Mouse (Mus musculus): ENCODE data around the gene Fpgs. TPM values are rescaled to one million over a fixed set of nuclear protein-coding genes. Genes with fewer than 3 reads are reported as not detected.

The Fpgs gene
- 14.5 and 15.3 TPM in 2 replicates for polyA plus RNA-seq (2014; fragmentation: Nextera tagmentation; extraction: Ambion mirVana)

DNA sequence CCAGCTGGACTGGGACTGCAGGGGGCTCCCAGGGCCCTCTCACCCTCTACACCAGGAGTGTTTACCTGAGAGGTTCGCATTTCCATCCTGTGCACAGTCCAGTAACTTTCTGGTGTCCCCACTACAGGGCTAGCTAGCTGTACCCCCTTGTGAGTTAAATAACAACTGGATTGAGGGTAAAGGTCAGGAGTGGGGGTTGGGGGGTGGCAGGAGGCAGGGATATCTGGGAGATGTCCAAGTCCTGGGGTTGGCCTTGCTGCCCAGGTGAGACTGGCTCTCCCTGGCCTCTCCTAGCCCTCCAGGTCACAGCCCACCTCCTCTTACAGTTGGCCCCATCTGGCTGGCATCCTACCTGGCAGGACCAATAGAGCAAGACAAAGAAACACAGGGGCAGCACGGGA lies at the start of gene Fpgs:
Gene Fpgs, minus strand, starts transcription at position 125 of the 401 bp plus-strand sequence.
- no peak within 1 kb of the TSS for H3K4me2 ChIP-seq
- peaks cover 37% of the 10 kb centered on the region for H3K36me3 ChIP-seq (ENCODE audit: control insufficient read depth, insufficient read depth, low read length)
- no peak within 1 kb of the TSS for H3K4me3 ChIP-seq (ENCODE audit: low read depth, low read length)
- H3K27ac ChIP-seq (ENCODE audit: low read depth, low read length) = no peak within 1 kb of the TSS
- no peak within 1 kb of the TSS for H3K9ac ChIP-seq (ENCODE audit: low read depth, low read length)
- WGBS (ENCODE audit: insufficient replicate concordance) = 83% methylated on average over 2 of the region's 2 CpGs
- ATAC-seq (replicated peaks; ENCODE audit: insufficient number of reproducible peaks, low FRiP score, low TSS enrichment) = no peak
- no peaks in the 10 kb centered on the region; the same call in 1 of the 2 replicates for H3K4me1 ChIP-seq (ENCODE audit: control insufficient read depth, insufficient read depth, low read length)
- H3K27me3 ChIP-seq (ENCODE audit: control insufficient read depth, insufficient read depth, low read length) = no peaks in the 10 kb centered on the region
- H3K9me3 ChIP-seq (replicated peaks; ENCODE audit: control insufficient read depth, low read length) = no peaks in the 10 kb centered on the region

DNA sequence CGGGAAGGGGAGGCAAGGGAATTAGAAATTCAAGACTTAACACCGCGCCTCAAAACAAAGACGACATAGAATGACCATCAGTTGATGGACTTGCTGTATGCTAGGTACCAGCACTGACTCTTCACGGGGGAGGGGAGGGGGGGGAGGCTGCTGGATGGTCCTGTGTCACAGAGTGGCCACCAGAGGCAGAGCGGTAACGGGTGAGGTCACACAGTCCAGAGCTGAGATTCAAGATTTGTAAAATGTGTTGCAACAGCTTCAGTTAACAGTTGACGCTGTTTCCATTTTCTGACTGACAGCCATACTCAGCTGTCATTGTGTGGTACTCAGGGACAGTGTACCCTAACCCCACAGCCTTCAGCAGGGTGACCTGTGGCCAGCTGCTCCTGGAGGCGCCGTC lies 48.2 kb upstream of the Fpgs start:
- 71% methylated on average over 10 of the region's 10 CpGs for WGBS (ENCODE audit: insufficient replicate concordance)
- Histone ChIP-seq H3K4me3 (ENCODE audit: low read depth, low read length) (no peak overlapping the region), H3K4me1 (ENCODE audit: control insufficient read depth, insufficient read depth, low read length) (peaks cover 5% of the 10 kb centered on the region), H3K27me3 (ENCODE audit: control insufficient read depth, insufficient read depth, low read length) (no peaks in the 10 kb centered on the region), H3K36me3 (ENCODE audit: control insufficient read depth, insufficient read depth, low read length) (peaks cover 4% of the 10 kb centered on the region; the same call in 1 of the 2 replicates), H3K9ac (ENCODE audit: low read depth, low read length) (no peak overlapping the region), H3K27ac (ENCODE audit: low read depth, low read length) (no peak overlapping the region), H3K4me2 (peak overlapping the region; percentile 63; the same call in 1 of the 2 replicates), H3K9me3 (replicated peaks; ENCODE audit: control insufficient read depth, low read length) (no peaks in the 10 kb centered on the region)
- no peak for ATAC-seq (replicated peaks; ENCODE audit: insufficient number of reproducible peaks, low FRiP score, low TSS enrichment)

DNA sequence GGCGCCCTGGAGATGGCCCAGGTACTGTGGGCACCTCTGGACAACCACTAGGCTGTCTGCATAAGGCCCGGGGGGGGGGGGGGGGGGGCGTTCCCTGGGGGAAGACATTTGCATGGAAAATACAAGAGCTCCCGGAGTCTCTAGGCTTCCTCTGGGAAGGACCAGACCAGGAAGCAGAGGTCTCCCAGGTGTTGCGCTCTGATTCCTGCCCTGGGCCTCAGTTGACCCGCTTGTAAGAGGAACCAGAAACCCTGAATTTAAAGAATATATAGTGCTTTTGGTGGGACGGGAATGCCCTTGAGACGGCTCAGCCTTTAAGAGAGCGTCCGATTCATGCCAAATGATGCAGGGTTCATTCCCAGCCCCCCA lies 47.7 kb upstream of the Fpgs start:
- Histone ChIP-seq H3K4me2 (peak overlapping the region; percentile 63), H3K4me3 (ENCODE audit: low read depth, low read length) (peak overlapping the region; percentile 42), H3K27ac (ENCODE audit: low read depth, low read length) (0 out of 2 replicates have a peak overlapping the region, but pooled peaks have one; percentile 15), H3K36me3 (ENCODE audit: control insufficient read depth, insufficient read depth, low read length) (peaks cover 4% of the 10 kb centered on the region; the same call in 1 of the 2 replicates), H3K9ac (ENCODE audit: low read depth, low read length) (peak overlapping the region; percentile 63), H3K9me3 (replicated peaks; ENCODE audit: control insufficient read depth, low read length) (no peaks in the 10 kb centered on the region), H3K27me3 (ENCODE audit: control insufficient read depth, insufficient read depth, low read length) (no peaks in the 10 kb centered on the region), H3K4me1 (ENCODE audit: control insufficient read depth, insufficient read depth, low read length) (peaks cover 5% of the 10 kb centered on the region)
- ATAC-seq (replicated peaks; ENCODE audit: insufficient number of reproducible peaks, low FRiP score, low TSS enrichment) = no peak
- 43% methylated on average over 8 of the region's 10 CpGs for WGBS (ENCODE audit: insufficient replicate concordance)

DNA sequence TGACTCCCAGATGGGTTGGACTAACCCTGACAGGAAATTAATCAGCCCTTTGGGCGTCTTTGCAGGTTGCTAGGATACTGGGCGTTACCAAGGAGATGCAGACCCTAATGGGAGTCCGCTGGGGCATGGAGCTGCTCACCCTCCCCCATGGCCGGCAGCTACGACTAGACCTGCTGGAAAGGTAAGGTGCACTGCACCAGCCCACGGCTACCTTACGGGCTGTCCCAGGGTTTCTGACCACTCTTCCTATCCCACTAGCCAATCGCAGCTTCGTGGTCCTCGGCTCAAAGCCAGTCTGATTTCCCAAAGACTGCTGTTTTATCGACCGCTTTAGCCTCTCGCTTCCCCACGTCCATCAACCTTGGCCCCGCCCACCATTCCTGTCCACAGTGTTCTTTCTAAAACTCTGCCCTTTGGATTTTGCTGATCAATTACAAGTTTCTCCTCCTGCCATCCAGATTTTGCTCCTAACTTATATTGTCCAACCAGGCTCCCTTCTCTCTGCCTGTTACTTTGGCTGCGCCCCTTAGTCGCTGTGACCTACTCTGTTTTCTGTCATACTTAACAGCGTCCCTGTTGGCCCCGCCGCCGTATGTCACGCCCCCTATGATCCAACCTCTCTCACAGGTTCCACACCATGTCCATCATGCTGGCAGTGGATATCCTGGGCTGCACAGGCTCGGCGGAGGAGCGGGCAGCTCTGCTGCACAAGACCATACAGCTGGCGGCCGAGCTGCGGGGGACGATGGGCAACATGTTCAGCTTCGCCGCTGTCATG lies 47.1 kb upstream of the Fpgs start:
- peak overlapping the region; percentile 42 for H3K4me3 ChIP-seq (ENCODE audit: low read depth, low read length)
- H3K4me1 ChIP-seq (ENCODE audit: control insufficient read depth, insufficient read depth, low read length) = peaks cover 5% of the 10 kb centered on the region
- ATAC-seq (replicated peaks; ENCODE audit: insufficient number of reproducible peaks, low FRiP score, low TSS enrichment) = peak; percentile 78
- peaks cover 6% of the 10 kb centered on the region for H3K36me3 ChIP-seq (ENCODE audit: control insufficient read depth, insufficient read depth, low read length)
- no peaks in the 10 kb centered on the region for H3K9me3 ChIP-seq (replicated peaks; ENCODE audit: control insufficient read depth, low read length)
- 17% methylated on average over 31 of the region's 31 CpGs for WGBS (ENCODE audit: insufficient replicate concordance)
- no peaks in the 10 kb centered on the region for H3K27me3 ChIP-seq (ENCODE audit: control insufficient read depth, insufficient read depth, low read length)
- H3K9ac ChIP-seq (ENCODE audit: low read depth, low read length) = peak overlapping the region; percentile 63
- H3K4me2 ChIP-seq = peak overlapping the region; percentile 63
- 0 out of 2 replicates have a peak overlapping the region, but pooled peaks have one; percentile 15 for H3K27ac ChIP-seq (ENCODE audit: low read depth, low read length)

DNA sequence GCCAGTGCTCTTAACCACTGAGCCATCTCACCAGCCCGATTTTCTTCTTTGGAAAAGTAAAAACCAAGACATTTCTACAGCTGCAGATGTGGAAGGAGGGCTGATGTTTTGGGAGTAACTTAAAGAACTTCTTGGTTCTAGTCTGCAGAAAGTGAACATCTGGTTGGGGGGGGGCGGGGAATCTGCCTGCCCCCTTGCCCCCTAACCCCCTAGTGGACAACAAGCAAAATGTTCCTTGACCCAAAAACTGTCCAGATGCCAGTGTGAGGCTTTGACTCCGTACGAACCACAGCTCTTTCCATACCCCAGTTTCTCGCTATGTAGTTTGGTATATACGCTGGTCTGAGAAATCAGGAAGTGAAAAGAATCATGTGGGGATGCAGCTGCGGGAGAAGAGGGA lies 46.3 kb upstream of the Fpgs start:
- no peak overlapping the region for H3K9ac ChIP-seq (ENCODE audit: low read depth, low read length)
- no peak overlapping the region for H3K4me2 ChIP-seq
- 65% methylated on average over 7 of the region's 7 CpGs for WGBS (ENCODE audit: insufficient replicate concordance)
- H3K4me3 ChIP-seq (ENCODE audit: low read depth, low read length) = no peak overlapping the region
- peaks cover 8% of the 10 kb centered on the region for H3K36me3 ChIP-seq (ENCODE audit: control insufficient read depth, insufficient read depth, low read length)
- H3K9me3 ChIP-seq (replicated peaks; ENCODE audit: control insufficient read depth, low read length) = no peaks in the 10 kb centered on the region
- no peak overlapping the region for H3K27ac ChIP-seq (ENCODE audit: low read depth, low read length)
- peaks cover 5% of the 10 kb centered on the region for H3K4me1 ChIP-seq (ENCODE audit: control insufficient read depth, insufficient read depth, low read length)
- no peaks in the 10 kb centered on the region for H3K27me3 ChIP-seq (ENCODE audit: control insufficient read depth, insufficient read depth, low read length)
- no peak for ATAC-seq (replicated peaks; ENCODE audit: insufficient number of reproducible peaks, low FRiP score, low TSS enrichment)

DNA sequence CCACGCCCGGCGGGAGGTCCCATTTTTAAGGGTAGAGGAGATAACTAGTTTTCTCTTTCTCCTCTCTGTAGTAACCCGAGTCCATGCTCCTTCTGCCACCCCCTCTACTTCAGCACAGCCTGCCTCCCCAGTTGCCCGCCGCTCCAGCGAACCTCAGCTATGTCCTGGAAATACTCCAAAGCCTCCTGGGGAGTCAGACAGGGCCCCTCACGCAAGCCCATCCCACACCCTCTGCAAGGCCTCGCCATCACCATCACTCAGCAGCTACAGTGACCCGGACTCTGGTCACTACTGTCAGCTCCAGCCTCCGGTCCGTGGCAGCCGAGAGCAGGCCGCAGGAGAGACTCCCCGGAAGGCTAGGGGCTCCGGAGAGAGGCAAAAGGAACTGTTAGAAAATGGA lies 45.1 kb upstream of the Fpgs start:
- no peak for ATAC-seq (replicated peaks; ENCODE audit: insufficient number of reproducible peaks, low FRiP score, low TSS enrichment)
- H3K9me3 ChIP-seq (replicated peaks; ENCODE audit: control insufficient read depth, low read length) = no peaks in the 10 kb centered on the region
- peaks cover 5% of the 10 kb centered on the region for H3K4me1 ChIP-seq (ENCODE audit: control insufficient read depth, insufficient read depth, low read length)
- 0 out of 2 replicates have a peak, but pooled peaks cover 4% of the 10 kb centered on the region for H3K27me3 ChIP-seq (ENCODE audit: control insufficient read depth, insufficient read depth, low read length)
- H3K36me3 ChIP-seq (ENCODE audit: control insufficient read depth, insufficient read depth, low read length) = peaks cover 8% of the 10 kb centered on the region
- H3K9ac ChIP-seq (ENCODE audit: low read depth, low read length) = no peak overlapping the region
- no peak overlapping the region for H3K4me3 ChIP-seq (ENCODE audit: low read depth, low read length)
- no peak overlapping the region for H3K27ac ChIP-seq (ENCODE audit: low read depth, low read length)
- WGBS (ENCODE audit: insufficient replicate concordance) = 81% methylated on average over 16 of the region's 16 CpGs
- no peak overlapping the region for H3K4me2 ChIP-seq

DNA sequence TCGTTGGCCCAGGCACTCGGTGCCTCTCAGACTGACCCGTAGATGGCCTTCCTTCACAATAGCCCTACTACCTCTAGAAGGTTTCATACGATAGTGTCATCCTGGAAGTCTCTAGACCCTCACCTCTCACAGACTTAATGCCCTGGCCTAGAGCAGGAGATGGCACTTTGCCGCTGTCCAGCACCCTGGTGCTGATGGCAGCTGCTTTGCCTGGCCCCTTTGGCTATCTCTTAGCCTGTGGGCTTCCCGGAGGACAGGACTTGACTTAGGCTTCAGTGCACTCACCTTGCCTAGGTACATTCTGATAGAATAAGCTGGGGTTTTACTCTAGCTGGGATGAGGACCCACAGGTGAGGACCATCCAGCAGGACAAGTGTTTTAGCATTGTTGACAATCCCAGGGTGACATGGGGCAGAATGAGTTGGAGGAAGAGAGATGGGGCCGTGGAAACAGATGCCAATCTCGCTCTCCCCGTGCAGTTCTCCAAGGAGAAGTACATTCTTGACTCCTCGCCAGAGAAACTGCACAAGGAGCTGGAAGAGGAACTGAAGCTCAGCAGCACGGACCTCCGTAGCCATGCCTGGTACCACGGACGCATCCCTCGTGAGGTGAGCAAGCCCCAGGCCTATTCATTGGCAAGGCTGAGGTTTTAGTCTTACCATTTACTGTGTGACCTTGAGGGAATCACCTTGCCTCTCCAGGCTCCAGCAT lies 40.5 kb upstream of the Fpgs start:
- no peak for ATAC-seq (replicated peaks; ENCODE audit: insufficient number of reproducible peaks, low FRiP score, low TSS enrichment)
- H3K27me3 ChIP-seq (ENCODE audit: control insufficient read depth, insufficient read depth, low read length) = peaks cover 31% of the 10 kb centered on the region
- peaks cover 13% of the 10 kb centered on the region for H3K4me1 ChIP-seq (ENCODE audit: control insufficient read depth, insufficient read depth, low read length)
- H3K4me2 ChIP-seq = no peak overlapping the region
- WGBS (ENCODE audit: insufficient replicate concordance) = 66% methylated on average over 15 of the region's 15 CpGs
- H3K36me3 ChIP-seq (ENCODE audit: control insufficient read depth, insufficient read depth, low read length) = peaks cover 4% of the 10 kb centered on the region
- no peak overlapping the region for H3K9ac ChIP-seq (ENCODE audit: low read depth, low read length)
- no peak overlapping the region for H3K27ac ChIP-seq (ENCODE audit: low read depth, low read length)
- no peaks in the 10 kb centered on the region for H3K9me3 ChIP-seq (replicated peaks; ENCODE audit: control insufficient read depth, low read length)
- H3K4me3 ChIP-seq (ENCODE audit: low read depth, low read length) = no peak overlapping the region

DNA sequence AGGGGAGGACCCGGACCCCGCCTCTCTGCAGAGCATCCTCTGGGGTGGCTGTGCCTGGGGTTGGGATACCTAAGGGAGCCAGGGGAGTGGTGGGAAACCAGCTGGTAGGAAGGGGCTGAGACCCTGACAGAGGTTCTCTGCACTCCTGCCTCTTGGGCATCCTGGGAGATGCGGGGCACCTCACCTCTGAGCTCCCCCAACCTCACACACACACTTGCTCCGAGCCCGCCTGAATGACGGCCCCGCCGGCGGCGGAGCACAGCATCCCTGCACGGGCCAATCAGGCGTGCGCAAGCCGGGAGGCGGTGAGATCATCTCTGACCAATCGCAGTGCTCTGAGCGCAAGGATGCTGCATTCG lies 38.2 kb upstream of the Fpgs start:
- H3K4me1 ChIP-seq (ENCODE audit: control insufficient read depth, insufficient read depth, low read length) = peaks cover 16% of the 10 kb centered on the region

More for the DNA sequence above, 38.2 kb upstream of the Fpgs start:
- Histone ChIP-seq H3K27ac (ENCODE audit: low read depth, low read length) (no peak overlapping the region), H3K4me2 (peak overlapping the region; percentile 78), H3K9ac (ENCODE audit: low read depth, low read length) (no peak overlapping the region), H3K9me3 (replicated peaks; ENCODE audit: control insufficient read depth, low read length) (no peaks in the 10 kb centered on the region), H3K36me3 (ENCODE audit: control insufficient read depth, insufficient read depth, low read length) (peaks cover 4% of the 10 kb centered on the region), H3K27me3 (ENCODE audit: control insufficient read depth, insufficient read depth, low read length) (peaks cover 31% of the 10 kb centered on the region), H3K4me3 (ENCODE audit: low read depth, low read length) (peak overlapping the region; percentile 52)
- ATAC-seq (replicated peaks; ENCODE audit: insufficient number of reproducible peaks, low FRiP score, low TSS enrichment) = no peak
- WGBS (ENCODE audit: insufficient replicate concordance) = 14% methylated on average over 18 of the region's 18 CpGs
